Mouse (Mus musculus): ENCODE measurements around the gene Wsb1.

Gene Wsb1

DNA sequence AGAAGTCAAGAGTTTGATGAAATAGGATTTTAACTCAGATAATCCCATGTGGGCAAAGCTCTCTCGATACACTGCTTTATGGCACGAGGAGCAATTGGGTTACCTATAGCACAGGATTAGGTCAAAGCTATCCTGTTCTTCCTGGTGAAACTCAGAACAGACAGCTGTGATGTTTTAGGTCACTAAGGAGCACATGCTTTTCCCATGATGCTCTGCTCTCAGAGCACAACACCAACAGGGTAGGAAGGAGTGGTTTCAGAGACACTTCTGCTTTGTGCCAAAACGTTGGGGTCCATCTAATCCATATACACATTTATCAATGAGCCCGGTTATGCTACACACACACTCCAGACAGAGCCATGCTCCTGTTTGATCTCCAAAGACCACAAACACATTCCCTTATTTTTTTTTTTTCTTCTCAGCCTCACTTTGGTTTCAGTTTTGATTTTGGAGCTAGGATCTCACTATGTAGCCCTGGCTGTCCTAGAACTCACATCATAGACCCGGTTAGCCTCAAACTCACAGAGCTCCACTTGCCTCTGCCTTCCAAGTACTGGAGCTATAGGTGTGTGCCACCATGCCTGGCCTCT, 44.5 kb downstream of the Wsb1 start:
- no peak for DNase-seq

GRCm38 (mm10) chr11:79209113-79209512, 45.4 kb downstream of the Wsb1 start:
- no peak for DNase-seq

- DNase-seq, result no peak
Measured at GRCm38 (mm10) chr11:79208462-79208861, 46.0 kb downstream of the Wsb1 start.

DNA sequence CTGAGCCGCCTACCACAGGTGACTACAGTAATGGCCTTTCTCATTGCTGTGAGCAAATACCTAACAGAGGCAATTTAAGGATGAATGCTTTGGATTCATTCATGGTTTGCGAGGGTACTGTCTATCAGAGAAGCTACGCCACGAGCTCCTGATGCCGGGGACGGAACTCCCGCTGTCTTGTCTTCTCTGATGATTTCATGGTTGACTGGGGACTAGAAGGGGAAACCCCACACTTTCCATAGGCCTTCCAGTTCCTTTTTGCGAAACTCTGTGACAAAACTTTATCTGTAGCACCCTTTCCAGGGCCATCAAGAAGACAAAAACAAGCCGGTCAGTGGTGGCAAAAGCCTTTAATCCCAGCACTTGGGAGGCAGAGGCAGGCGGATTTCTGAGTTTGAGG, 46.8 kb downstream of the Wsb1 start:
- no peak for DNase-seq

DNA sequence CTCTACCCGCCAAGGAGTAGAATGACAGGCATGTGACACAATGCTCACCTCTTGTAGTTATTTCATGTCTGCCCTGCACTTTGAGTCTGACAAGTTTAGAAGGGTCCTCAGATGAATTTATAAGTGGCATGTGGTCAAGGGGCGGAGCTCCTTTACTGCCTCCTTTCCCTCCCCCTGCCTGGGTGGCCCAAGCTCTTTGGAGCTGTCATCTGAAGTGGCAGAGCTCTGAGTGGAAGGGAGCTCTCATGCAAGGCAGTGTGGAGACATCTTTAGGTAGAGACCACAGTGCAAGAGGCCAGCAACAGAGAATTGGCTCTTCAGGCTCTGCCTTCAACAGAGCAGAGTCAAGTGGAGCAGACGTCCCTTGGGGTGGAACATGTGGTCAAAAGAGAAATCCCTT, 50.0 kb downstream of the Wsb1 start:
- no peak for DNase-seq

DNA sequence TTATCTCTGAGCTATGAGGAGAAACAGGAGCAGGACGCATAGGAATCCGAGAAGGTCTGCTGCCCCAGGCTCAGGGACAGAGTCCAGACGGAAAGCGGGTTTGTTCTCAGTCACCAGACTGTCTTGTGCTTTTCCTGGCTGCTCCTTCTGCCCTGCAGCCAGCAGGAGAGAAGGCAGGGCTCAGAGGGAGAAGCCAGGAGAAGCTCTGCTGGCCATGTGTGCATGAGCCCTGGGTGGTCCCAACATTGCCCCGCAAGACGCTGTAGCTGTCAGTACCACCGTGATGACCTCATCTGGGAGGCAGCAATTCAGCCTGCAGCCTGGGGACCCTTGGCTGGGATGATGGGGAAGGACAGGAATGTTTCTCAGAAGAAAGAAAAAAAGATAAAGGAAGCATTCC, 54.0 kb downstream of the Wsb1 start:
- peak; percentile 29 for DNase-seq

DNA sequence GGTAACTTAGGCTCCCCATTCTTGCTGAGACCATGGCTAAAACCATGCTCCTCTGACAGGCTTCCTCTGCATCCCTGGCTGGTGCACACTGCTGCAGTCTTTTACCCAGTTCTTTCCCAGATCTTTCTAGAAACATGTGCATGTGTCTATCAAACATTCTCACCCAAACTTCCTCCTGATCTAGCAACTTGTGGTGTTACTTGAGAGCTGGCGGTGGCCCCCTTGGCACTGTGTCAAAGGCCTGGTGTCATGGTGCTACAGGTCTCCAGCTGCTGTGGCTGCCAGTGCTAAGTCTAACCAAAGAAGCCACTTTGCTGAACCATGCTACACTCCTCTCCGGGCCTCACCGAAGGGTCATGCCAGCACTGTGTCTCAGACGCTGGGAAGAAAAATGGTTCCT, 55.9 kb downstream of the Wsb1 start:
- DNase-seq, result no peak

DNA sequence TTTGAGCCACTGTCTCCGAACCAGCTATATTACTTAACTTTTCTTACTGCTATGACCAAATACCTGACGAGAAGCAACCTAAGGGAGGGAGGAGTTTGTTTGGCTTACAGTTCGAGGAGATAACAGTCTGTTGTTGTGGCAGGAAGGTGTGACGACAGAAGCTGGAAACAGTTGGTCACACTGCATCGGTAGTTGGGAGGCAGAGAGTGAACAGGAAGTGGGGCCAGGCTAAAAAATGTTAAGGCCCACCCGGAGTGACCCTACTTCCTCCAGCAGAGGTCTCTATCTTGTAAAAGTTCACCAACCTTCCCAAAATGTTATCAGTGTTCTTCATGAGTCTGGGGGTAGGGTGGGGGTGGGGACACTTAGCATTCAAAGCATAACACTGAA, 56.6 kb downstream of the Wsb1 start:
- DNase-seq, result no peak

DNA sequence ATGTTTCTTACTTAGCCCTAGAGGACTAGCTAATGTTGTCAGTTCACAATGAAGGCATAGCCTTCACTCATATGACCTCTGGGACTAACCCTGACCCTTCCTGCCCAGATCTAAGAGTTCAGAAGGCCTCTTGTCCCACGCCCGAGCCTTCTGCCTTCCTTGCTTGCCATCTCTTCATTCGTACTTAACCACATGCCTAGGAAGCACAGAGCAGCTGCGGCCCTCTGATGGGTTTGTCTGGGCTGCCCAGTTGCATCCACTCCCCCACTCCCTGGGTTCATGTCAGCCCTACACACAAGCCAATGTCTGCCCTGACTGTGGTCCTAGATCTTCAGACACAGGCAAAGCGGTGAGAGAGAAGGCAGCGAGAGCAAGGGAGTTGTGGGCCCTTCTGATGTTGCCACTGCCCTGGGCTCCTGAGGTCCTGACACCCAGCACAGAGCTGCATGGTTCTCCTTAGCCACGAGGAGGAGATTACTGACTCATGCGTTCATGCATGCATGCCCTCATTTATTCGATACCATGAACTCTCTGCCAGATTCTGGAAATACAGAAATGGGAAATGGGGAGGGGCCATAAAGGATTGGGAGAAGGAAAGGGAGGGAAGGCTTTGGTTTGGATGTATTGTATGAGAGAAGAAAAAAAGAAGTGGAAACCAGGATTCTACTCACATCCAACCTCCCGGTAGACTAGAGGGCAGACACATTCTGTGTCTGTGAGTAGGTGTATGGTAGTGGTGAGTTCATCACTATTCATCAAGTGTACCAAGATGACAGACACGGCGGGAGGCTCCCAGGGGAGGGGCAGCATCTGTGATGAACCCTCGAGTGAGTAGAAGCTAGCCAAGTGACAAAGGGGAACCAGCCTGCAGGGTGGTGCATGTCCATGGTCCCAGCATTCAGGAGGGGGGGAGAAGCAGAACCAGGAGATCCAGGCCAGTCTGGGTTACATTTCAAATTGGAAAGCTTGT, 57.3 kb downstream of the Wsb1 start:
- no peak for DNase-seq

GRCm38 (mm10) chr11:79196196-79196869, 58.1 kb downstream of the Wsb1 start:
- DNase-seq, result no peak

DNA sequence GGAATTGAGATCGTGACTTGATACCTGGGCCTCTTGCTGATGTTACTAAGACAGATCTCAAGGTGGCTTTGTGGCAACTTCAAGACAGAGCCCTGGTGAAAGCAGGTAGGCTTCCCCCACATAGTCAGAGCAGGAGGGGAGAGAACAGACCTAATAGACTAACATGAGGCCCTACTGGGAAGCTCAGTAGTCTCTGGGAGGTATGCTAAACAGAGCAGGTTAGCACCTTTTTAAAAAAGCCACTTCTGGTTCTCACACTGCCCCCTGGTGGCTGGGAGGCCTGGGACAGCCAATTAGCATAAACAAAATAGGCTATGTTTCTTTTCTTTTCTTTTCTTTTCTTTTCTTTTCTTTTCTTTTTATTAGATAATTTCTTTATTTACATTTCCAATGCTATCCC, 62.3 kb downstream of the Wsb1 start:
- DNase-seq, result no peak

- no peak for DNase-seq
Measured at GRCm38 (mm10) chr11:79191214-79191613, 63.3 kb downstream of the Wsb1 start.

DNA sequence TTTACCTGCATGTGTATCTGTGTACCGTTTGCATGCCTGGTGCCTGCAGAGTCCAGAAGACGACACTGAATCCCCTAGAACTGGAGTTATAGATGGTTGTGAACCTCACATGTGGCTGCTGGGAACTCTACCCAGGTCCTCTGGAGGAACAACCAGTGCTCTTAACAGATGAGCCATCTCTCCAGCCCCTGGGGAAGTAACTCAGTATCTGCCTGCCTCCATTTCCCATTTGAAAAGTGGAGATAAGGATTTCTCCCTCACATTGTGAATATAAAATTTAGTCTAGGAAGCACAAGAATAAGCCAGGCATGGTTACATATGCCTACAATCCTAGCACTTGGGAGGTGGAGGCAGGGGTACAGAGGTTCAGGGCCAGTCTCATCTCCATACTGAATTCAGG, 64.2 kb downstream of the Wsb1 start:
- DNase-seq, result no peak

Measured in kidney, postnatal 14 days (tissue).